Comparison of ENCODE assay signal across 17 mouse cellular contexts in genomic region chr17:46015967-46016366, GRCm38 (mm10).
"Had no signal": no experiment of that assay in that cellular context is flagged by ENCODE, and none has a peak within 500 bp of the region (broad histone marks: within the 10 kb centered on the region; RNA-seq: fewer than 3 reads in every experiment).

No protein-coding gene starts in this region.

- H3K4me1 ChIP-seq: neural tube, embryonic 12.5 days; stomach, embryonic 15.5 days had no signal

- DNase-seq: kidney, adult 11 months; kidney, adult 9 months; kidney, postnatal 36 days; layer of hippocampus, adult 9-11 months; layer of hippocampus, postnatal 36 days; lung, embryonic 14.5 days; lung, postnatal 14 days; midbrain, embryonic 14.5 days; right cerebral cortex, postnatal 4 days; thymus, adult 2 months; thymus, postnatal 25 days had no signal

- H3K27ac ChIP-seq: kidney, postnatal 0 days; limb, embryonic 15.5 days; liver, embryonic 15.5 days; macrophage; neural tube, embryonic 12.5 days; stomach, embryonic 15.5 days had no signal

- H3K27me3 ChIP-seq: limb, embryonic 15.5 days; liver, embryonic 15.5 days; neural tube, embryonic 12.5 days; stomach, embryonic 15.5 days had no signal

- H3K9me3 ChIP-seq: limb, embryonic 15.5 days; liver, embryonic 15.5 days; neural tube, embryonic 12.5 days; stomach, embryonic 15.5 days had no signal

- H3K4me3 ChIP-seq: limb, embryonic 15.5 days; liver, embryonic 15.5 days; neural tube, embryonic 12.5 days; stomach, embryonic 15.5 days had no signal

- H3K9ac ChIP-seq: limb, embryonic 15.5 days; liver, embryonic 15.5 days; lung, embryonic 14.5 days; neural tube, embryonic 12.5 days; stomach, embryonic 15.5 days had no signal

- H3K4me2 ChIP-seq: limb, embryonic 15.5 days; liver, embryonic 15.5 days; lung, embryonic 14.5 days; neural tube, embryonic 12.5 days; stomach, embryonic 15.5 days had no signal
